Mouse (Mus musculus) heart, embryonic 14.5 days (tissue): ENCODE results near the gene Ehd2. TPM values are rescaled to one million over a fixed set of nuclear protein-coding genes. Genes with fewer than 3 reads are reported as not detected.
A peak's percentile ranks its signal among the peaks of the same experiment; 100 is the strongest.

Experiments
- ATAC-seq: fragments of 200-750 bp; cut with Nextera tagmentation; 2 replicates; pipeline ENCODE4 v1.8.0; 2017; ENCODE audit warnings: low read depth, moderate TSS enrichment; ENCODE audit not compliant: insufficient number of reproducible peaks, insufficient read depth, low FRiP score
- H3K27ac ChIP-seq, 2 experiments: fragments of 200-500 bp in 1 of 2; fragments of 300-500 bp in 1 of 2; sonication (generic) in 1 of 2; replicated peaks in 1 of 2; 2 replicates each; pipeline ENCODE4 v1.5.1; 2012 to 2014; ENCODE audit warnings: low read depth in 2 of 2, low read length in 2 of 2, control low read depth in 1 of 2, mild to moderate bottlenecking in 1 of 2, mixed read lengths in 1 of 2; ENCODE audit not compliant: control insufficient read depth in 1 of 2, insufficient read depth in 1 of 2
- H3K27me3 ChIP-seq: fragments of 300-500 bp; sonication (generic); 2 replicates; pipeline ENCODE4 v1.6.1; 2014; ENCODE audit warnings: mild to moderate bottlenecking, low read length, control low read depth; ENCODE audit not compliant: control insufficient read depth, insufficient read depth
- H3K36me3 ChIP-seq: fragments of 300-500 bp; sonication (generic); 2 replicates; pipeline ENCODE4 v1.6.1; 2014; ENCODE audit warnings: mild to moderate bottlenecking, control low read depth, low read length, mixed read lengths; ENCODE audit not compliant: control insufficient read depth, insufficient read depth
- H3K4me1 ChIP-seq, 2 experiments: fragments of 200-500 bp in 1 of 2; fragments of 300-500 bp in 1 of 2; sonication (generic) in 1 of 2; 2 replicates each; pipeline ENCODE4 v1.6.1; 2012 to 2014; ENCODE audit warnings: low read length in 2 of 2, control low read depth in 1 of 2, mixed read lengths in 1 of 2; ENCODE audit not compliant: control insufficient read depth in 2 of 2, insufficient read depth in 2 of 2
- H3K4me2 ChIP-seq: fragments of 300-500 bp; sonication (generic); 2 replicates; pipeline ENCODE4 v1.6.1; 2014; ENCODE audit warnings: mild to moderate bottlenecking, low read length
- H3K4me3 ChIP-seq, 2 experiments: fragments of 200-500 bp in 1 of 2; fragments of 300-500 bp in 1 of 2; sonication (generic) in 1 of 2; 2 replicates each; pipeline ENCODE4 v1.5.1; 2012 to 2014; ENCODE audit warnings: low read length in 2 of 2, mild to moderate bottlenecking in 2 of 2, control low read depth in 1 of 2, low read depth in 1 of 2, moderate library complexity in 1 of 2; ENCODE audit not compliant: control insufficient read depth in 1 of 2, insufficient read depth in 1 of 2
- H3K9ac ChIP-seq: fragments of 300-500 bp; sonication (generic); 2 replicates; pipeline ENCODE4 v1.6.1; 2014; ENCODE audit warnings: mild to moderate bottlenecking, low read length
- H3K9me3 ChIP-seq: fragments of 300-500 bp; sonication (generic); 2 replicates; pipeline ENCODE4 v1.6.1; 2016; ENCODE audit warnings: low read length, control low read depth; ENCODE audit not compliant: control insufficient read depth
- WGBS: fragments of 180-500 bp; shearing (Covaris S2); extraction: QIAGEN DNeasy Blood & Tissue Kit; methylation state at CpG from one replicate; pipeline ENCODE4 v1.1.7; 2014; 5-methylcytosine and 5-hydroxymethylcytosine counted together
- polyA plus RNA-seq: library from polyadenylated mRNA; unstranded; fragments of >200 nt; fragmentation: Nextera tagmentation; extraction: Ambion mirVana; gene quantifications from 2 replicates; pipeline ENCODE4 v1.2.1, GENCODE M21; 2014

Gene Ehd2
- polyA plus RNA-seq, 1 experiment from 2014 or later = 37.4 TPM

- Histone ChIP-seq H3K27ac (peak overlapping the region; percentile 53 to 73), H3K9ac (no peak overlapping the region), H3K27me3 (no peaks in the 10 kb centered on the region), H3K36me3 (peaks cover 90% of the 10 kb centered on the region), H3K4me1 (peaks cover 18 to 27% of the 10 kb centered on the region in 2 experiments), H3K9me3 (peaks cover 4% of the 10 kb centered on the region; the same call in 1 of the 2 replicates), H3K4me2 (no peak overlapping the region), H3K4me3 (no peak overlapping the region)
- 69% methylated on average over 7 of the region's 7 CpGs for WGBS
- no peak for ATAC-seq
Measured at GRCm38 (mm10) chr7:15954436-15954835, 12.9 kb downstream of the Ehd2 start.

- no peak for ATAC-seq
- Histone ChIP-seq H3K36me3 (peaks cover 85% of the 10 kb centered on the region), H3K9me3 (peaks cover 4% of the 10 kb centered on the region; the same call in 1 of the 2 replicates), H3K4me3 (no peak overlapping the region), H3K9ac (no peak overlapping the region), H3K4me1 (peaks cover 21 to 35% of the 10 kb centered on the region in 2 experiments), H3K4me2 (no peak overlapping the region), H3K27me3 (no peaks in the 10 kb centered on the region), H3K27ac (no peak overlapping the region)
- 85% methylated on average over 13 of the region's 13 CpGs for WGBS
Measured at GRCm38 (mm10) chr7:15953307-15954074, 13.9 kb downstream of the Ehd2 start.

GRCm38 (mm10) chr7:15952416-15952815, 15.0 kb downstream of the Ehd2 start:
- H3K27ac ChIP-seq = no peak overlapping the region
- H3K9ac ChIP-seq = no peak overlapping the region
- ATAC-seq = no peak
- H3K4me2 ChIP-seq = no peak overlapping the region
- H3K9me3 ChIP-seq = peaks cover 4% of the 10 kb centered on the region; the same call in 1 of the 2 replicates
- 37% methylated on average over 3 of the region's 3 CpGs for WGBS
- H3K27me3 ChIP-seq = no peaks in the 10 kb centered on the region
- H3K4me3 ChIP-seq = no peak overlapping the region
- H3K4me1 ChIP-seq = peaks cover 25 to 35% of the 10 kb centered on the region in 2 experiments
- peaks cover 75% of the 10 kb centered on the region for H3K36me3 ChIP-seq

GRCm38 (mm10) chr7:15950008-15950407, 17.4 kb downstream of the Ehd2 start:
- Histone ChIP-seq H3K36me3 (peaks cover 55% of the 10 kb centered on the region), H3K9ac (no peak overlapping the region), H3K27ac (0 out of 4 replicates have a peak overlapping the region, but pooled peaks of 1 of the 2 experiments have one; percentile 3), H3K4me2 (no peak overlapping the region), H3K27me3 (no peaks in the 10 kb centered on the region), H3K4me3 (no peak overlapping the region), H3K9me3 (peaks cover 4% of the 10 kb centered on the region; the same call in 1 of the 2 replicates), H3K4me1 (peaks cover 17 to 25% of the 10 kb centered on the region in 2 experiments)
- WGBS = 78% methylated on average over 15 of the region's 15 CpGs
- no peak for ATAC-seq

- ATAC-seq = no peak
- Histone ChIP-seq H3K27ac (peak overlapping the region; percentile 50 to 72), H3K4me2 (peak overlapping the region; percentile 65; the same call in 1 of the 2 replicates), H3K4me1 (peaks cover 12 to 24% of the 10 kb centered on the region in 2 experiments), H3K9me3 (peaks cover 4% of the 10 kb centered on the region; the same call in 1 of the 2 replicates), H3K4me3 (no peak overlapping the region), H3K9ac (peak overlapping the region; percentile 25; the same call in 1 of the 2 replicates), H3K36me3 (peaks cover 54% of the 10 kb centered on the region), H3K27me3 (no peaks in the 10 kb centered on the region)
- WGBS = 80% methylated on average over 7 of the region's 7 CpGs
Measured at GRCm38 (mm10) chr7:15949216-15949790, 18.1 kb downstream of the Ehd2 start.

- H3K9ac ChIP-seq = peak overlapping the region; percentile 25
- H3K4me2 ChIP-seq = peak overlapping the region; percentile 65
- H3K4me1 ChIP-seq = peaks cover 12 to 24% of the 10 kb centered on the region in 2 experiments
- peak overlapping the region; percentile 72 to 85 for H3K27ac ChIP-seq
- H3K9me3 ChIP-seq = peaks cover 2% of the 10 kb centered on the region; the same call in 1 of the 2 replicates
- H3K4me3 ChIP-seq = peak overlapping the region; percentile 17 to 37
- peak; percentile 69 for ATAC-seq
- H3K36me3 ChIP-seq = peaks cover 57% of the 10 kb centered on the region
- no peaks in the 10 kb centered on the region for H3K27me3 ChIP-seq
- WGBS = 3% methylated on average over 23 of the region's 23 CpGs
Measured at GRCm38 (mm10) chr7:15948381-15948941, 18.9 kb downstream of the Ehd2 start.

GRCm38 (mm10) chr7:15947653-15948260, 19.6 kb downstream of the Ehd2 start:
- peaks cover 57% of the 10 kb centered on the region for H3K36me3 ChIP-seq

More at GRCm38 (mm10) chr7:15947653-15948260, 19.6 kb downstream of the Ehd2 start:
- Histone ChIP-seq H3K9me3 (no peaks in the 10 kb centered on the region), H3K4me2 (peak overlapping the region; percentile 65), H3K27ac (peak overlapping the region in 1 of 2 experiments; percentile 72; a peak in 2 of 4 replicates), H3K9ac (0 out of 2 replicates have a peak overlapping the region, but pooled peaks have one; percentile 25), H3K4me1 (peaks cover 12 to 23% of the 10 kb centered on the region in 2 experiments), H3K4me3 (no peak overlapping the region), H3K27me3 (no peaks in the 10 kb centered on the region)
- WGBS = 38% methylated on average over 4 of the region's 4 CpGs
- ATAC-seq = no peak
